8 mouse cellular contexts compared by ENCODE assay signal in the genomic region with DNA sequence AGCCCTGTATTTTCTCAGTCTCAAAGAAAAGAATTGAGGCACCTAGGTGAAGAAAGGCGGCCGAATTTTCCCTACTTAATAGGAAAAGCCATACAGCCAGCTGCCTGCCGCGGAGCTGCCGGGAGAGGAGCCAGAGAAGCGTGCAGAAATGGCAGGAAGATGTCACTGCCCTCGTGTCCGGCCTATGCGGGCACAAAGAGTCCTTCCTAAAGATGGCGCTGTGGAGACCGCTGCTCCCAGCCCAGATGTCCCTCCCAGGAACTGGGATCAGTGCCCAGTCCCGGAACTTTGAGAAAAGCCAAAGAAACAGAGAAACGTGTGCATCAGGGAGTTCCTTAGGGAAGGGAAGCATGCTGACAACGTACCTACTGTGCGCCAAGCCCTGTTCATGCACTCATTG.
DNase-seq lines count a peak whose midpoint lies in the region; ATAC-seq lines count a peak whose summit lies in the region.

No protein-coding gene starts in this region.

- 0 out of 2 replicates have a peak, but pooled peaks have one; percentile 40 for ATAC-seq in hindbrain, embryonic 14.5 days (ENCODE audit: low FRiP score)

- no peaks in the 10 kb centered on the region for H3K27me3 ChIP-seq in hindbrain, embryonic 14.5 days (ENCODE audit: control insufficient read depth, insufficient read depth, low read length)

- H3K27ac ChIP-seq in hindbrain, embryonic 14.5 days, result peak overlapping the region; percentile 47; the same call in 1 of the 2 replicates

- H3K4me2 ChIP-seq in hindbrain, embryonic 14.5 days (replicated peaks), result 0 out of 2 replicates have a peak overlapping the region, but pooled peaks have one; percentile 29

- peak; percentile 45 for DNase-seq in adipocyte (ENCODE audit: low spot score)
- DNase-seq in cerebellum, postnatal 10 days, result peak; percentile 95 to 97
- peak; percentile 72 to 81 for DNase-seq in frontal cortex, postnatal 36 days (ENCODE audit: low spot score in 2 of 2)
- DNase-seq in hindbrain, embryonic 14.5 days (ENCODE audit: low spot score), result peak; percentile 70
- DNase-seq in layer of hippocampus, postnatal 14 days (ENCODE audit: low spot score in 2 of 2), result peak; percentile 69 to 82
- DNase-seq in lung, postnatal 10 days, result peak; percentile 95
- peak; percentile 81 for DNase-seq in retina, postnatal 1 day
- DNase-seq in yolk sac, embryonic 10.5 days (ENCODE audit: low spot score), result no peak

- 22% methylated on average over 15 of the region's 15 CpGs for WGBS in hindbrain, embryonic 14.5 days

- no peak overlapping the region for H3K4me3 ChIP-seq in hindbrain, embryonic 14.5 days (replicated peaks; ENCODE audit: low read length)

- H3K9ac ChIP-seq in hindbrain, embryonic 14.5 days, result no peak overlapping the region

- peaks cover 12% of the 10 kb centered on the region for H3K4me1 ChIP-seq in hindbrain, embryonic 14.5 days (replicated peaks; ENCODE audit: control insufficient read depth, insufficient read depth, low read length)

- peaks cover 56% of the 10 kb centered on the region for H3K36me3 ChIP-seq in hindbrain, embryonic 14.5 days (replicated peaks; ENCODE audit: control insufficient read depth, insufficient read depth)

- H3K9me3 ChIP-seq in hindbrain, embryonic 14.5 days (ENCODE audit: control insufficient read depth, low read length), result no peaks in the 10 kb centered on the region
